29 mouse cellular contexts compared by ENCODE assay signal in genomic region chr9:51215949-51216348, GRCm38 (mm10). TPM values are rescaled to one million over a fixed set of nuclear protein-coding genes. Genes with fewer than 3 reads are reported as not detected.
"Had no signal": no experiment of that assay in that cellular context is flagged by ENCODE, and none has a peak within 500 bp of the region (broad histone marks: within the 10 kb centered on the region; RNA-seq: fewer than 3 reads in every experiment).

No protein-coding gene starts in this region.

- H3K27ac ChIP-seq: kidney, postnatal 0 days; layer of hippocampus, adult 2 months; left cerebral cortex, adult 2 months; liver, embryonic 14.5 days; lung, embryonic 15.5 days; midbrain, embryonic 10.5 days; midbrain, embryonic 13.5 days; stomach, postnatal 0 days had no signal

- H3K36me3 ChIP-seq: lung, embryonic 15.5 days; midbrain, embryonic 10.5 days; midbrain, embryonic 13.5 days had no signal

- H3K4me1 ChIP-seq: lung, embryonic 15.5 days; megakaryocyte, embryonic 14.5 days; midbrain, embryonic 10.5 days; midbrain, embryonic 13.5 days had no signal

- H3K9me3 ChIP-seq: lung, embryonic 15.5 days; megakaryocyte, embryonic 14.5 days; midbrain, embryonic 10.5 days; midbrain, embryonic 13.5 days had no signal

- ATAC-seq: intestine, postnatal 0 days; midbrain, embryonic 13.5 days; midbrain, embryonic 16.5 days had no signal

- H3K4me3 ChIP-seq: layer of hippocampus, adult 2 months; left cerebral cortex, adult 2 months; lung, embryonic 15.5 days; megakaryocyte, embryonic 14.5 days; midbrain, embryonic 10.5 days; midbrain, embryonic 13.5 days had no signal

- H3K27me3 ChIP-seq: lung, embryonic 15.5 days; midbrain, embryonic 13.5 days had no signal

- H3K4me2 ChIP-seq: lung, embryonic 15.5 days; midbrain, embryonic 13.5 days had no signal

- H3K9ac ChIP-seq: liver, embryonic 14.5 days; lung, embryonic 15.5 days; midbrain, embryonic 13.5 days had no signal

- DNase-seq: kidney, adult 2 months; kidney, postnatal 25 days; layer of hippocampus, adult 9-11 months; lung, postnatal 10 days; right cerebral cortex, adult 18-20 months; right cerebral cortex, postnatal 14 days; right cerebral cortex, postnatal 4 days; thymus, adult 2 months; thymus, postnatal 14 days had no signal

RNA-seq across cellular contexts. Expression of gene Pou2af1, which starts 2.4 kb away (rescaled TPM):
- total RNA-seq: layer of hippocampus, adult 2 months; left cerebral cortex, postnatal 10 days; left cerebral cortex, postnatal 36 days had no signal
- polyA plus RNA-seq: kidney, embryonic 14.5 days; kidney, postnatal 0 days; limb, embryonic 11.5 days; midbrain, embryonic 10.5 days; midbrain, embryonic 13.5 days; neural tube, embryonic 11.5 days; neural tube, embryonic 14.5 days had no signal

RNA-seq across cellular contexts. Expression of gene Gm32742, which starts 50.6 kb away (rescaled TPM):
- total RNA-seq: layer of hippocampus, adult 2 months; layer of hippocampus, postnatal 25 days; left cerebral cortex, adult 2 months; left cerebral cortex, postnatal 10 days; monocyte, adult 5-6 weeks had no signal
- polyA plus RNA-seq: intestine, postnatal 0 days; kidney, embryonic 14.5 days; kidney, postnatal 0 days; liver, adult 2 months; midbrain, embryonic 10.5 days; midbrain, embryonic 13.5 days; neural tube, embryonic 11.5 days; neural tube, embryonic 14.5 days had no signal
